In the genomic region with DNA sequence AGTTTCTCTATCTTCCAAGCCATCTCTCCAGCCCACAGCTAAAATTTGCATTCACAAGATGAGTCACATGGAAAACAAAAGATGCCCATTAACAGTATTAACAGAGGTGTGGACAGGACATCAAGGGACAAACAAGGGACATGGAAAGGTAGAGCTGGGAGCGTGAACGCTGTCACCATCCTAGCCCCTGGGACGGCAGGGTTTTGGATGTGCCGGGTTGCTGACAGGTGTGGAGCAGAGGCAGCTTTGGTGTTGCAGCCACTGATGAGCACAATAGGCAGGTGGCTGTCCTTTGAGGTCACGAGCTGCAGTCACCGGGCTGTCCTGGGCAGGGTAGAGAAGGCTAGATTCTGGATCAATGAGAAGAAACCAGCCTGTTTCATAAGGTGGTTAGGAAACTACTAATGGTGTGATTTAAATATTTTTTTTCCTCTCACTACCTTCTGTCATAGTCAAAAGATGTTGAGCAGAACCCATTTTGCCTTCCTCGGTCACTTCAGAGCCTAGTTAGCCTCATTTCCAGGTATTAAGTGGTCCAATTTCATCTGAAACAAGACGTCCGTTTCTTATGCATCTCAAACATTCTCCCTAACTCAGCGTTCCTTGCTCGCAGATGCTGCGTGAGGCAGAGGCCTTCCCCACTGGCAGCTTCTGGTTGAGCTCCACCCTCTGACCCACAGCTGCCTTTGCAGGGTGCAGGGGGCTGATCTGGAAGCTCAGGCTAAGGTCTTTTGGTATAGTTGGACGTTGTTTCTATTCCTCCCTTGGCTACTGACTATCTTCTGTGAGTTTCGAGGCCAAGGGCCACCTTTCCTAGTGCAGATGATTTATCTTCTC, we compare ENCODE assay signal across 28 mouse cellular contexts.
A peak's percentile ranks its signal among the peaks of the same experiment; 100 is the strongest.
DNase-seq lines count a peak whose midpoint lies in the region; ATAC-seq and TF ChIP-seq lines count a peak whose summit lies in the region.
"Had no signal": no experiment of that assay in that cellular context is flagged by ENCODE, and none has a peak within 500 bp of the region (broad histone marks: within the 10 kb centered on the region; RNA-seq: fewer than 3 reads in every experiment).

No protein-coding gene starts in this region.

- 86% methylated on average over 14 of the region's 14 CpGs for WGBS in heart, adult 2 months
- 79% methylated on average over 14 of the region's 14 CpGs for WGBS in heart, postnatal 0 days
- WGBS in stomach, postnatal 0 days = 78% methylated on average over 14 of the region's 14 CpGs

- no peak for TF ChIP-seq CTCF in heart, adult 2 months (IDR thresholded peaks at IDR 0.05)
- TF ChIP-seq CTCF in heart, postnatal 0 days (IDR thresholded peaks at IDR 0.05; ENCODE audit: low read depth) = no peak
- TF ChIP-seq CTCF in stomach, postnatal 0 days (IDR thresholded peaks at IDR 0.05; ENCODE audit: low read depth) = no peak

- H3K4me2 ChIP-seq in heart, postnatal 0 days (ENCODE audit: low read depth, low read length) = no peak overlapping the region
- no peak overlapping the region for H3K4me2 ChIP-seq in stomach, postnatal 0 days (replicated peaks; ENCODE audit: low read depth)
- H3K4me2 ChIP-seq: embryonic facial prominence, embryonic 13.5 days; forebrain, embryonic 12.5 days; forebrain, embryonic 15.5 days; heart, embryonic 11.5 days; hindbrain, embryonic 13.5 days; intestine, embryonic 15.5 days had no signal

- no peaks in the 10 kb centered on the region for H3K9me3 ChIP-seq in heart, postnatal 0 days (replicated peaks; ENCODE audit: control insufficient read depth, low read length)
- H3K9me3 ChIP-seq in stomach, postnatal 0 days (ENCODE audit: control insufficient read depth, low read length) = no peaks in the 10 kb centered on the region
- H3K9me3 ChIP-seq: embryonic facial prominence, embryonic 10.5 days; embryonic facial prominence, embryonic 13.5 days; forebrain, embryonic 12.5 days; forebrain, embryonic 15.5 days; hindbrain, embryonic 10.5 days; hindbrain, embryonic 13.5 days; intestine, embryonic 15.5 days had no signal

- intact Hi-C loops in heart, adult 2 months (cut with DNase I) = no loop called here
- intact Hi-C loops in heart, postnatal 10 days (cut with DNase I) = no loop called here

- peak overlapping the region; percentile 74 for H3K27ac ChIP-seq in heart, adult 2 months
- peak overlapping the region; percentile 61 for H3K27ac ChIP-seq in heart, postnatal 0 days (ENCODE audit: low read depth)
- 0 out of 2 replicates have a peak overlapping the region, but pooled peaks have one; percentile 8 for H3K27ac ChIP-seq in stomach, postnatal 0 days (replicated peaks)
- H3K27ac ChIP-seq: embryonic facial prominence, embryonic 10.5 days; embryonic facial prominence, embryonic 13.5 days; forebrain, embryonic 12.5 days; forebrain, embryonic 15.5 days; hindbrain, embryonic 10.5 days; hindbrain, embryonic 13.5 days; intestine, embryonic 15.5 days had no signal

- no peak overlapping the region for H3K4me3 ChIP-seq in heart, adult 2 months
- no peak overlapping the region for H3K4me3 ChIP-seq in heart, postnatal 0 days (ENCODE audit: low read depth, low read length)
- no peak overlapping the region for H3K4me3 ChIP-seq in stomach, postnatal 0 days (ENCODE audit: low read depth, low read length)
- H3K4me3 ChIP-seq: embryonic facial prominence, embryonic 10.5 days; embryonic facial prominence, embryonic 13.5 days; erythroblast, embryonic 14.5 days; forebrain, embryonic 12.5 days; forebrain, embryonic 15.5 days; hindbrain, embryonic 10.5 days; hindbrain, embryonic 13.5 days; intestine, embryonic 15.5 days had no signal

- H3K4me1 ChIP-seq in heart, adult 2 months (ENCODE audit: control insufficient read depth, insufficient read depth, low read length) = peaks cover 6% of the 10 kb centered on the region; the same call in 1 of the 2 replicates
- H3K4me1 ChIP-seq in heart, postnatal 0 days (ENCODE audit: control insufficient read depth, insufficient read depth) = peaks cover 12% of the 10 kb centered on the region; the same call in 1 of the 2 replicates
- H3K4me1 ChIP-seq in stomach, postnatal 0 days (replicated peaks; ENCODE audit: control insufficient read depth, insufficient read depth) = no peaks in the 10 kb centered on the region
- H3K4me1 ChIP-seq: embryonic facial prominence, embryonic 13.5 days; forebrain, embryonic 12.5 days; forebrain, embryonic 15.5 days; hindbrain, embryonic 10.5 days; hindbrain, embryonic 13.5 days had no signal

- no peak for DNase-seq in heart, adult 2 months
- no peak for DNase-seq in heart, adult 9 months (ENCODE audit: low spot score in 2 of 2)
- no peak for DNase-seq in heart, postnatal 0 days (ENCODE audit: low spot score)
- DNase-seq in heart, postnatal 10 days = no peak
- DNase-seq in stomach, postnatal 0 days (ENCODE audit: low spot score) = no peak
- no peak for DNase-seq in thymus, postnatal 0 days (ENCODE audit: low spot score)
- DNase-seq: adrenal gland, adult 8-10 months; adrenal gland, postnatal 25 days; cerebellum, adult 11-12 months; cerebellum, adult 8-10 months; cerebellum, postnatal 10 days; cerebellum, postnatal 36 days; embryo, embryonic 11 days; gastrocnemius, postnatal 10 days; heart, postnatal 36 days; kidney, adult 11 months had no signal

- no peak for ATAC-seq in heart, postnatal 0 days (ENCODE audit: insufficient read depth, low read depth)
- ATAC-seq in stomach, postnatal 0 days (ENCODE audit: low FRiP score, low TSS enrichment) = no peak
- ATAC-seq: activated CD4-positive, CD25-positive, alpha-beta regulatory T cell, adult 4 months; CD4-positive, CD25-positive, alpha-beta regulatory T cell, adult 4 months; forebrain, embryonic 15.5 days; hindbrain, embryonic 16.5 days; intestine, embryonic 15.5 days had no signal

- TF ChIP-seq POLR2A in heart, adult 2 months (IDR thresholded peaks at IDR 0.05; ENCODE audit: insufficient read depth, low read depth, low read length) = no peak

- TF ChIP-seq EP300 in heart, adult 2 months (IDR thresholded peaks at IDR 0.05; ENCODE audit: insufficient read depth, low read depth, low read length) = no peak
- TF ChIP-seq EP300 in heart, postnatal 0 days (IDR thresholded peaks at IDR 0.05; ENCODE audit: low read depth) = no peak
- no peak for TF ChIP-seq EP300 in stomach, postnatal 0 days (optimal IDR thresholded peaks at IDR 0.05)

- no peaks in the 10 kb centered on the region; the same call in 1 of the 2 replicates for H3K79me2 ChIP-seq in heart, adult 2 months (replicated peaks; ENCODE audit: control insufficient read depth, insufficient read depth, low read length)

- H3K36me3 ChIP-seq in heart, adult 2 months (ENCODE audit: control insufficient read depth, insufficient read depth, low read length) = peaks cover 14% of the 10 kb centered on the region
- H3K36me3 ChIP-seq in heart, postnatal 0 days (replicated peaks; ENCODE audit: control insufficient read depth, insufficient read depth, low read length) = no peaks in the 10 kb centered on the region
- H3K36me3 ChIP-seq in stomach, postnatal 0 days (ENCODE audit: control insufficient read depth, insufficient read depth, low read length) = no peaks in the 10 kb centered on the region
- H3K36me3 ChIP-seq: embryonic facial prominence, embryonic 10.5 days; embryonic facial prominence, embryonic 13.5 days; forebrain, embryonic 12.5 days; forebrain, embryonic 15.5 days; hindbrain, embryonic 10.5 days; hindbrain, embryonic 13.5 days; intestine, embryonic 15.5 days had no signal

- H3K27me3 ChIP-seq in heart, adult 2 months (ENCODE audit: control insufficient read depth, insufficient read depth, low read length) = no peaks in the 10 kb centered on the region
- H3K27me3 ChIP-seq in heart, postnatal 0 days (ENCODE audit: control insufficient read depth, insufficient read depth, low read length) = no peaks in the 10 kb centered on the region
- no peaks in the 10 kb centered on the region for H3K27me3 ChIP-seq in stomach, postnatal 0 days (ENCODE audit: control insufficient read depth, insufficient read depth, low read length)
- H3K27me3 ChIP-seq: forebrain, embryonic 12.5 days; forebrain, embryonic 15.5 days; hindbrain, embryonic 13.5 days; intestine, embryonic 15.5 days had no signal

- no peak overlapping the region for H3K9ac ChIP-seq in heart, adult 2 months (ENCODE audit: low read depth, low read length)
- H3K9ac ChIP-seq in heart, postnatal 0 days (replicated peaks; ENCODE audit: low read depth, low read length) = no peak overlapping the region
- no peak overlapping the region for H3K9ac ChIP-seq in stomach, postnatal 0 days (ENCODE audit: low read length)
- H3K9ac ChIP-seq: embryonic facial prominence, embryonic 13.5 days; forebrain, embryonic 12.5 days; forebrain, embryonic 15.5 days; hindbrain, embryonic 13.5 days; intestine, embryonic 15.5 days had no signal

Comparison
In these comparisons a context has a peak if more than half of its experiments do, and no peak if none do; other contexts are left out.
1. H3K27ac ChIP-seq: peak in every context shown above with its lines; median percentile 74 in heart, adult 2 months; 61 in heart, postnatal 0 days; 8 in stomach, postnatal 0 days.